Mouse (Mus musculus) olfactory bulb, adult 2 months (tissue): ENCODE results near the gene Hrh3.

ENCODE experiments used
- CTCF ChIP-seq: fragments of 200-500 bp; IDR thresholded peaks from 2 replicates; pipeline ENCODE4 v1.5.1; 2012; ENCODE audit warnings: low read depth, mild to moderate bottlenecking, low read length, moderate library complexity; ENCODE audit not compliant: insufficient read depth
- POLR2A ChIP-seq: fragments of 200-500 bp; IDR thresholded peaks from 2 replicates; pipeline ENCODE4 v1.6.1; 2012; ENCODE audit warnings: mild to moderate bottlenecking, low read depth, low read length, moderate library complexity; ENCODE audit not compliant: insufficient read depth

GRCm38 (mm10) chr2:180103978-180104658 lies at the start of gene Hrh3:
- TF ChIP-seq CTCF (no peak), POLR2A (no peak; the same call in 1 of the 2 replicates)
